Mouse (Mus musculus): ENCODE data around the gene 4930402K13Rik. TPM values are rescaled to one million over a fixed set of nuclear protein-coding genes. Genes with fewer than 3 reads are reported as not detected.
"Not testable (repeated sequence)": the region's sequence is repeated elsewhere in the genome, so short reads cannot be mapped to it uniquely, and the experiment has no call there.

Gene 4930402K13Rik
- not detected in 2 replicates for polyA plus RNA-seq (2015; fragmentation: Nextera tagmentation; extraction: Ambion mirVana)

DNA sequence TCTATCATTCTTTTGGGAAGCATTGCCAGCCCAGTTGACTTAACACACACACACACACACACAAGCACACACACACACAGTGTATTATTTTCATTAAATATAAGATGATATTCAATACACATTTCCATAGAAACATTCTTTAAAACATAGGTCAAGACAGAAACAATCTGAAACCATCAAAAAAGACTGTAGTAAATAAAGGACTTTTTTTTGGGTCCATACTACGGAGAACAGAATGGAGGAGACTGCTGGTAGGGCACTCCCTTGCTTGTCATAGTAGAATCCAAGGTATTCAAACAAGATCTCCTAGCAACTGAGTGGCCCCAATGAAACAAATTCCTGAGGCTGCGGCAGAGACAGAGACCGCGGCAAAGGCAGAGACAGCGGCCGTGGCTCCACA lies at the start of gene 4930402K13Rik:
Gene 4930402K13Rik (plus strand): TSS at position 301 of the 400 bp plus-strand sequence.
- H3K27ac ChIP-seq, result no peak within 1 kb of the TSS
- ATAC-seq (ENCODE audit: insufficient read depth, low FRiP score, low read depth), result no peak
- no peaks in the 10 kb centered on the region for H3K9me3 ChIP-seq
- no peaks in the 10 kb centered on the region for H3K27me3 ChIP-seq (replicated peaks)
- H3K4me3 ChIP-seq (replicated peaks), result no peak within 1 kb of the TSS
- no peak within 1 kb of the TSS for H3K9ac ChIP-seq
- no peaks in the 10 kb centered on the region for H3K36me3 ChIP-seq
- no peak within 1 kb of the TSS for H3K4me2 ChIP-seq
- 89% methylated on average over 6 of the region's 6 CpGs for WGBS
- H3K4me1 ChIP-seq, result no peaks in the 10 kb centered on the region

DNA sequence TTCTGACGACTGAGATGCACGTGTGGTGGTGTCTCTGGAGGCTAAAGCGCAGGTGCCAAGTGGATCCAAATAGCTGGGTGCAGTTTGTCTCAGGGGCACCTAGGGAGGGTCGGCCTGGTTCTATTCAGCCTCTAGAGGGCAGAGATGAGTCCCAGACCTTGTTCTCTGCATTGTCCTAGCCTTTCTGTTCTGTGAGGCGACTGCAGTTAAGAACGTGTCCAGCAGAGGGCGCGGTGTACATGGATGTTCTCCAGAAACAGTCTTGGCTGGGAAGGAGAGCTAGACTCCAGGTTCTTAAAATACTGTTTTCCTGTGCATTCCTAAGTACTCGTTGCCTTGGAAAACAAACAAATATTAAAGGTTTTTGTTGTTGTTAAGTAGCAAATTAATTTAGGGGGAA lies 43.4 kb upstream of the 4930402K13Rik start:
- not testable (repeated sequence) for H3K27ac ChIP-seq; H3K4me1 ChIP-seq; H3K9me3 ChIP-seq; ATAC-seq (ENCODE audit: insufficient read depth, low FRiP score, low read depth); H3K4me3 ChIP-seq (replicated peaks); H3K36me3 ChIP-seq; H3K27me3 ChIP-seq (replicated peaks); H3K4me2 ChIP-seq; H3K9ac ChIP-seq
- 25% methylated on average over 9 of the region's 9 CpGs for WGBS

DNA sequence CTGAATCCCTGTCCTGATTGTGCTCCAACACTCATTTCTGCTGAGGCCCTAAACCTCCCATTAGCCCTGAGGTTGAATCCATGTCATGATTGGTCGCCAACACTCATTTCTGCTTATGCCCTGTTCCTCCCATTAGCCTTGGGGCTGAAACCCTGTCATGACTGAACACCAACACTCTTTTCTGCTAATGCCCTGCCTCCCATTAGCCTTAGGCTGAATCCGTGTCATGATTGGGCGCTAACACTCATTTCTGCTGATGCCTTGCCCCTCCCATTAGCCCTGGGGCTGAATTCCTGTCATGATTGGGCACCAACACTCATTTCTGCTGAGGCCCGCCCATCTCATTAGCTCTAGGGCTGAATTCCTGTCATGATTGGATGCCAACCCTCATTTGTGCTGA lies 42.3 kb upstream of the 4930402K13Rik start:
- Histone ChIP-seq H3K36me3 (no peaks in the 10 kb centered on the region), H3K4me3 (replicated peaks) (no peak overlapping the region), H3K27me3 (replicated peaks) (no peaks in the 10 kb centered on the region), H3K27ac (no peak overlapping the region), H3K9ac (no peak overlapping the region), H3K4me1 (no peaks in the 10 kb centered on the region), H3K9me3 (no peaks in the 10 kb centered on the region), H3K4me2 (no peak overlapping the region)
- ATAC-seq (ENCODE audit: insufficient read depth, low FRiP score, low read depth), result no peak
- WGBS, result 87% methylated on average over 4 of the region's 4 CpGs

GRCm38 (mm10) chrX:9062715-9063114 lies 41.6 kb upstream of the 4930402K13Rik start, which contains the start of gene Fthl17f:
TSS of gene Fthl17f (plus strand) at chrX:9063015.
- H3K4me3 ChIP-seq (replicated peaks); H3K27ac ChIP-seq; H3K4me2 ChIP-seq; H3K36me3 ChIP-seq; H3K27me3 ChIP-seq (replicated peaks); H3K9ac ChIP-seq; H3K9me3 ChIP-seq; ATAC-seq (ENCODE audit: insufficient read depth, low FRiP score, low read depth); H3K4me1 ChIP-seq: not testable (repeated sequence)
- WGBS, result 85% methylated on average over 11 of the region's 11 CpGs

DNA sequence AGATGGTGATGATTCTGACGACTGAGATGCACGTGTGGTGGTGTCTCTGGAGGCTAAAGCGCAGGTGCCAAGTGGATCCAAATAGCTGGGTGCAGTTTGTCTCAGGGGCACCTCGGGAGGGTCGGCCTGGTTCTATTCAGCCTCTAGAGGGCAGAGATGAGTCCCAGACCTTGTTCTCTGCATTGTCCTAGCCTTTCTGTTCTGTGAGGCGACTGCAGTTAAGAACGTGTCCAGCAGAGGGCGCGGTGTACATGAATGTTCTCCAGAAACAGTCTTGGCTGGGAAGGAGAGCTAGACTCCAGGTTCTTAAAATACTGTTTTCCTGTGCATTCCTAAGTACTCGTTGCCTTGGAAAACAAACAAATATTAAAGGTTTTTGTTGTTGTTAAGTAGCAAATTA lies 26.7 kb upstream of the 4930402K13Rik start:
- not testable (repeated sequence) for H3K4me2 ChIP-seq; H3K27ac ChIP-seq; H3K4me1 ChIP-seq; H3K9me3 ChIP-seq; H3K9ac ChIP-seq; ATAC-seq (ENCODE audit: insufficient read depth, low FRiP score, low read depth); H3K36me3 ChIP-seq; H3K27me3 ChIP-seq (replicated peaks); H3K4me3 ChIP-seq (replicated peaks)
- 21% methylated on average over 9 of the region's 10 CpGs for WGBS

- not testable (repeated sequence) for H3K4me2 ChIP-seq; ATAC-seq (ENCODE audit: insufficient read depth, low FRiP score, low read depth); H3K4me1 ChIP-seq; H3K27ac ChIP-seq; H3K27me3 ChIP-seq (replicated peaks); H3K36me3 ChIP-seq; H3K9me3 ChIP-seq; H3K9ac ChIP-seq; H3K4me3 ChIP-seq (replicated peaks)
Measured at GRCm38 (mm10) chrX:9095066-9095465, 9.3 kb upstream of the 4930402K13Rik start.

- Histone ChIP-seq H3K27me3 (replicated peaks) (no peaks in the 10 kb centered on the region), H3K27ac (no peak overlapping the region), H3K36me3 (no peaks in the 10 kb centered on the region), H3K4me2 (no peak overlapping the region), H3K9me3 (no peaks in the 10 kb centered on the region), H3K9ac (no peak overlapping the region), H3K4me1 (no peaks in the 10 kb centered on the region), H3K4me3 (replicated peaks) (no peak overlapping the region)
- 42% methylated on average over 2 of the region's 2 CpGs for WGBS
- no peak for ATAC-seq (ENCODE audit: insufficient read depth, low FRiP score, low read depth)
Measured at GRCm38 (mm10) chrX:9110381-9110780, 6.0 kb downstream of the 4930402K13Rik start.

DNA sequence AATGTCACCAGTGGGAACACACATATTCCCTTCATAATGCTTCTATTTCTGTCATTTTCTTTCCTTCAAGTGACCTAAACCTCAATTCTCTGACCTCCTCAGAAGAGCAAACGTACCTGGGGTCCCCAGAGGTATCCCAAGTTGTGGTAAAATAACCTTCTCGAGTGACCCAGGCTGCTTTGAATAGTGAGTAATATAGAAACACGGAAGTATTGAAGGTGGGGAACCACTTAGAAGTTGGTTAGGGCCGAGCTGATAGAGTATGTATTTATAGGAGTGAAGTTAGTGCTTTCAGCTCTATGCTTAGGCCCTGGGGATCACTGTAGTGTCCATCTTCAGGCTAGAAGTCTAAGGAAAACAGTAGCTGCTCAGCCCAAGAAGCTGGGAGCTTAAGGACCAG lies 20.6 kb downstream of the 4930402K13Rik start:
- Histone ChIP-seq H3K9ac (no peak overlapping the region), H3K27ac (no peak overlapping the region), H3K4me1 (no peaks in the 10 kb centered on the region), H3K9me3 (no peaks in the 10 kb centered on the region), H3K4me2 (no peak overlapping the region), H3K27me3 (replicated peaks) (no peaks in the 10 kb centered on the region), H3K36me3 (no peaks in the 10 kb centered on the region), H3K4me3 (replicated peaks) (no peak overlapping the region)
- 52% methylated on average over 4 of the region's 4 CpGs for WGBS
- ATAC-seq (ENCODE audit: insufficient read depth, low FRiP score, low read depth), result no peak

DNA sequence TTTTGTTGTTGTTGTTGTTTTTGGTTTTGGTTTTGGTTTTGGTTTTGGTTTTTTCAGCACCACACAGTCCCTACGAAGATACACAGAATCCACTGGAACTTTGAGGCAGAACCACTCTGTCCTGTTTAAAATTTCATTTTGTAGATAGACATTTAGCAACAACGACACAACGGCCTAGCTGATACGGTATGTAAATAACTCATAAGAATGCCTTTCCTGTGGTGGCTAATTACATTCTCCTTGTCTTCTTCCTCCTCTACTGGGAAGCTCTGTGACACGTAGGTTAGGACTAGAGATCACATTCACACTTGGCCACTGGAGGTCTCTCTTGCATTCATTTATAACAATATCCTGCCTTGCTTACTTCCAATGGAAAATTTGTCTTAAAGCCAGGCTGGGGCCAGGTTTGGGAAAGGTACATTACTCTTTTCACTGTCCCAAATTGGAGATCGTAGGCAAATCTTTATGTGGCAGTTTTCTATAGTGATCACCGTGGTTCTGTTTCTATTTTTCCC lies 24.0 kb downstream of the 4930402K13Rik start:
- H3K9me3 ChIP-seq, result no peaks in the 10 kb centered on the region
- H3K4me3 ChIP-seq (replicated peaks), result no peak overlapping the region
- H3K27ac ChIP-seq, result no peak overlapping the region
- H3K27me3 ChIP-seq (replicated peaks), result no peaks in the 10 kb centered on the region
- no peaks in the 10 kb centered on the region for H3K4me1 ChIP-seq
- ATAC-seq (ENCODE audit: insufficient read depth, low FRiP score, low read depth), result no peak
- H3K36me3 ChIP-seq, result no peaks in the 10 kb centered on the region
- WGBS, result 43% methylated on average over 7 of the region's 7 CpGs
- no peak overlapping the region for H3K4me2 ChIP-seq
- no peak overlapping the region for H3K9ac ChIP-seq

DNA sequence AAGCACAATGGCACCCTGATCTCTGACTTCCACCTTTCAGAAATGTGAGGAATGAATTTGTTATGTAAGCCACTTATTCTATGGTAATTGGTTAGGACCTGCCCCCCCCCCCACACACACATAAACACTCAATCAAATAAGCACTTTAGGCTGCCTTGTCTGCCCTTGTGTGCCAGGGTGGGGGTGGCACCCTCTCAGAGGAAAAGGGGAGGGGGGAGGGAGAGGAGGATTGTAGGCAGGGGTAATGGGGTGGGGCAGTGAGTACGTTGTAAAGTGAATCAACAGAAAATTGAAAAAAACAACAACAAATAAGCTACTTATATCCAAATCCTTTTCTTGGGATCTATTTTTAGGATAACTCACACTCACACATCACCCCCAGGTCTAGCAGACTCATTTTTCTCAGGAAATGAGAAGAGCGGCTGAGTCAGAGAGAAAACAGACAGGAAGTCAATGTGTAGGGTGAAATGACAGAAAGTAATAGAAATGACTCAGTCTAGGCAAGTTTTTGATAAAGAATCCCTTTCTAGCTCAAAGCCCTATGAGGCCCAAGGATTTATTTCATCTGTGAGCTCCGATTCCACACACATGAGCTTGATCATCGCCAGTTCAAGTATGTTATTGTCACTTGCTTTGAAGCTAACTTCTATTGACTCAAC lies 35.1 kb downstream of the 4930402K13Rik start:
- 74% methylated on average over 4 of the region's 4 CpGs for WGBS
- no peak overlapping the region for H3K4me3 ChIP-seq (replicated peaks)
- no peaks in the 10 kb centered on the region for H3K27me3 ChIP-seq (replicated peaks)
- no peak overlapping the region for H3K27ac ChIP-seq
- ATAC-seq (ENCODE audit: insufficient read depth, low FRiP score, low read depth), result no peak
- no peaks in the 10 kb centered on the region for H3K9me3 ChIP-seq
- H3K9ac ChIP-seq, result no peak overlapping the region
- no peak overlapping the region for H3K4me2 ChIP-seq
- no peaks in the 10 kb centered on the region for H3K36me3 ChIP-seq
- H3K4me1 ChIP-seq, result no peaks in the 10 kb centered on the region

GRCm38 (mm10) chrX:9142669-9143068 lies 38.3 kb downstream of the 4930402K13Rik start:
- ATAC-seq (ENCODE audit: insufficient read depth, low FRiP score, low read depth), result no peak
- no peaks in the 10 kb centered on the region for H3K9me3 ChIP-seq
- H3K27me3 ChIP-seq (replicated peaks), result no peaks in the 10 kb centered on the region
- no peak overlapping the region for H3K4me2 ChIP-seq
- H3K4me1 ChIP-seq, result no peaks in the 10 kb centered on the region
- WGBS, result 38% methylated on average over 2 of the region's 2 CpGs
- H3K4me3 ChIP-seq (replicated peaks), result no peak overlapping the region
- H3K27ac ChIP-seq, result no peak overlapping the region
- no peaks in the 10 kb centered on the region for H3K36me3 ChIP-seq
- no peak overlapping the region for H3K9ac ChIP-seq
